Mouse (Mus musculus) 416B (cell line): ENCODE results near the gene Mrpl40.

Experiments used
- DNase-seq: peaks from one replicate; pipeline ENCODE4 v3.0.0; 2011; ENCODE audit warnings: low read depth

Gene Mrpl40

DNA sequence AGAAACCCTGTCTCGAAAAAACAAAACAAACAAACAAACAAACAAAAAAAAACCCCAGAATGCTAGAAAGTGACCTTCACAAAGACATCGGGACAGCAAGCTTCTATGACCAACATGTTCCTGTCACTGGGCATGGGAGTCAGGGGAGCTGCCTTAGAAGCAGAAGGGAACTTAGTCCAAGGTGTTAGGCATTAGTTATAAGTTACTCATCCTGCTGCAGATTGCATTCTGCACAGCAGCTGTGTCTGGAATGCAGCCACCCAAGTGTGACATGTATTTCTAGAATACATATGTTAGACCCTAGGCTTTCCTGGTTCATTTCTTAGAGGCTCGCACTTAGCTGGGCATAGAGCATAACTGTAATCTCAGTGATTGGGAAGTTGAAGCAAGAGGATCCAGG lies 48.0 kb downstream of the Mrpl40 start:
- DNase-seq: no peak

DNA sequence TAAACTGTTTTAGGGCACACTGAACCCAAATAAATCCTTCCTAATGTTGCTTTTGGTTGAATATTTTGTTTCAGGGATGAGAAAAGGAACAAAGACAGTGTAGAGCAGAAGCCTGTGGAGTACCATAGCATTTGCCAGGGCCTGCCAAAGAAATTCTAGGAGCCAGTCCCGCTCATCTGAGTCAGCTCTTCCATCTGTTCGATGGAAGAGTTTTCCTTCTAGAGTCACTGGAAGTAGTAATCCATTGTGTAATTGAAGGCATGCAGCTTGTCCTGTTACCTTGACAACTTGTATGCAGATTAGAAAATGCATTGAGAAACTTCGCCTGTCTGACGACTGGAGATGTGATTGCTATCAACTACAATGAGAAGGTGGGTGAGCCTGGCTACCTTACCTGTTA lies 53.7 kb downstream of the Mrpl40 start:
- DNase-seq: no peak

DNA sequence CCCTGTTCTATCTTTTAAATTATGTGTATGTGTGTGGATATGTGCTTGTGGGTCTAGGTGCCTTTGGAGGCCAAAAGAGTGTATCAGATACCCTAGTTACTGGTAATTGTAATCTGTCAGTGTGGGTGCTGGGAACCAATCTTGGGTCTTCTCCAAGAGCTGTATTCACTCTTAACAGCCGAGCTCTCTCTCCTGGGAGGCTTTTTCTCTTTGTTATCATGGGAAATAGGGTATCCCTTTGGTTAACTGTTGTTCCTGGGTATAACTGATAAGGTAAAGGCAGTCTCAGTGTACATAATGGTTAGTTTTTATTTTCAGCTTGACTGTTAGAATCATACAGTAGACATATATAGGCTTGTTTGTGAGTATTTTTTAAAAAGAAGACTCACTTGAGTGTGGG lies 54.3 kb downstream of the Mrpl40 start:
- DNase-seq: no peak
